9 mouse cellular contexts compared by ENCODE assay signal in genomic region chr11:101919660-101920059, GRCm38 (mm10). TPM values are rescaled to one million over a fixed set of nuclear protein-coding genes. Genes with fewer than 3 reads are reported as not detected.
DNase-seq lines count a peak whose midpoint lies in the region; ATAC-seq and TF ChIP-seq lines count a peak whose summit lies in the region.
"Had no signal": no experiment of that assay in that cellular context is flagged by ENCODE, and none has a peak within 500 bp of the region (broad histone marks: within the 10 kb centered on the region; RNA-seq: fewer than 3 reads in every experiment).

No protein-coding gene starts in this region.

- TF ChIP-seq CTCF in cerebellum, adult 2 months (IDR thresholded peaks at IDR 0.05; ENCODE audit: borderline replicate concordance, insufficient read depth, low read depth, low read length), result peak; percentile 98
- peak; percentile 100 for TF ChIP-seq CTCF in forebrain, postnatal 0 days (IDR thresholded peaks at IDR 0.05; ENCODE audit: low read depth)
- TF ChIP-seq CTCF in small intestine, adult 2 months (IDR thresholded peaks at IDR 0.05; ENCODE audit: extremely low read depth, insufficient read length, insufficient replicate concordance, low read depth, low read length), result peak; percentile 67; the same call in 1 of the 2 replicates

- peak; percentile 89 for ATAC-seq in forebrain, postnatal 0 days
- no peak for ATAC-seq in hindbrain, embryonic 14.5 days (ENCODE audit: low FRiP score)
- peak; percentile 66 for ATAC-seq in megakaryocyte, adult 5-6 weeks (ENCODE audit: poor library complexity, severe bottlenecking)

- DNase-seq in T-cell, adult 2 months (ENCODE audit: low spot score), result peak; percentile 47
- peak; percentile 72 to 89 for DNase-seq in cerebellum, adult 2 months
- DNase-seq in forebrain, postnatal 0 days, result peak; percentile 93
- peak; percentile 93 for DNase-seq in hindbrain, embryonic 14.5 days (ENCODE audit: low spot score)
- DNase-seq in layer of hippocampus, postnatal 14 days (ENCODE audit: low spot score in 2 of 2), result peak; percentile 83 to 90
- DNase-seq in yolk sac, embryonic 10.5 days (ENCODE audit: low spot score), result peak; percentile 40

- H3K9me3 ChIP-seq in forebrain, postnatal 0 days (ENCODE audit: low read length), result no peaks in the 10 kb centered on the region
- no peaks in the 10 kb centered on the region for H3K9me3 ChIP-seq in hindbrain, embryonic 14.5 days (ENCODE audit: control insufficient read depth, low read length)
- H3K9me3 ChIP-seq: neural tube, embryonic 12.5 days had no signal

- H3K27ac ChIP-seq in cerebellum, adult 2 months (ENCODE audit: insufficient read depth, low read length), result no peak overlapping the region
- H3K27ac ChIP-seq in forebrain, postnatal 0 days (ENCODE audit: low read depth, low read length), result no peak overlapping the region
- no peak overlapping the region for H3K27ac ChIP-seq in hindbrain, embryonic 14.5 days
- no peak overlapping the region for H3K27ac ChIP-seq in small intestine, adult 2 months (ENCODE audit: insufficient read depth, low read depth, low read length)
- H3K27ac ChIP-seq: neural tube, embryonic 12.5 days had no signal

- no peaks in the 10 kb centered on the region for H3K27me3 ChIP-seq in cerebellum, adult 2 months (ENCODE audit: control insufficient read depth, insufficient read depth, low read length)
- H3K27me3 ChIP-seq in forebrain, postnatal 0 days (ENCODE audit: insufficient read depth, low read length), result no peaks in the 10 kb centered on the region
- H3K27me3 ChIP-seq in hindbrain, embryonic 14.5 days (ENCODE audit: control insufficient read depth, insufficient read depth, low read length), result 0 out of 2 replicates have a peak, but pooled peaks cover 3% of the 10 kb centered on the region
- no peaks in the 10 kb centered on the region for H3K27me3 ChIP-seq in small intestine, adult 2 months (ENCODE audit: control insufficient read depth, insufficient read depth, low read length)

- peaks cover 16% of the 10 kb centered on the region; the same call in 1 of the 2 replicates for H3K4me1 ChIP-seq in cerebellum, adult 2 months (ENCODE audit: control insufficient read depth, insufficient read depth, low read length)
- no peaks in the 10 kb centered on the region for H3K4me1 ChIP-seq in forebrain, postnatal 0 days (ENCODE audit: insufficient read depth)
- no peaks in the 10 kb centered on the region for H3K4me1 ChIP-seq in hindbrain, embryonic 14.5 days (replicated peaks; ENCODE audit: control insufficient read depth, insufficient read depth, low read length)
- H3K4me1 ChIP-seq in small intestine, adult 2 months (ENCODE audit: control insufficient read depth, insufficient read depth, insufficient read length, low read length), result no peaks in the 10 kb centered on the region
- H3K4me1 ChIP-seq: neural tube, embryonic 12.5 days had no signal

- no peaks in the 10 kb centered on the region for H3K36me3 ChIP-seq in forebrain, postnatal 0 days (ENCODE audit: insufficient read depth)
- H3K36me3 ChIP-seq in hindbrain, embryonic 14.5 days (replicated peaks; ENCODE audit: control insufficient read depth, insufficient read depth), result no peaks in the 10 kb centered on the region
- no peaks in the 10 kb centered on the region for H3K36me3 ChIP-seq in small intestine, adult 2 months (ENCODE audit: control insufficient read depth, insufficient read depth, low read length)
- H3K36me3 ChIP-seq: neural tube, embryonic 12.5 days had no signal

- no peak for TF ChIP-seq POLR2A in cerebellum, adult 2 months (IDR thresholded peaks at IDR 0.05; ENCODE audit: borderline replicate concordance, insufficient read depth, low read length)
- TF ChIP-seq POLR2A in small intestine, adult 2 months (IDR thresholded peaks at IDR 0.05; ENCODE audit: low read depth, low read length), result no peak

- no peak overlapping the region for H3K4me2 ChIP-seq in forebrain, postnatal 0 days (ENCODE audit: low read depth)
- no peak overlapping the region for H3K4me2 ChIP-seq in hindbrain, embryonic 14.5 days (replicated peaks)
- H3K4me2 ChIP-seq: neural tube, embryonic 12.5 days had no signal

- H3K9ac ChIP-seq in forebrain, postnatal 0 days, result no peak overlapping the region
- H3K9ac ChIP-seq in hindbrain, embryonic 14.5 days, result no peak overlapping the region
- H3K9ac ChIP-seq: neural tube, embryonic 12.5 days had no signal

- no peak overlapping the region for H3K4me3 ChIP-seq in cerebellum, adult 2 months (replicated peaks; ENCODE audit: insufficient read depth, low read depth, low read length)
- no peak overlapping the region for H3K4me3 ChIP-seq in forebrain, postnatal 0 days (ENCODE audit: low read depth, low read length)
- no peak overlapping the region for H3K4me3 ChIP-seq in hindbrain, embryonic 14.5 days (replicated peaks; ENCODE audit: low read length)
- H3K4me3 ChIP-seq in small intestine, adult 2 months (ENCODE audit: low read depth, low read length), result no peak overlapping the region
- H3K4me3 ChIP-seq: neural tube, embryonic 12.5 days had no signal

- 1% methylated on average over 6 of the region's 6 CpGs for WGBS in cerebellum, adult 2 months
- WGBS in forebrain, postnatal 0 days, result 1% methylated on average over 6 of the region's 6 CpGs
- WGBS in hindbrain, embryonic 14.5 days, result under 1% methylated on average over 6 of the region's 6 CpGs
- WGBS in small intestine, adult 2 months, result under 1% methylated on average over 6 of the region's 6 CpGs

RNA-seq across cellular contexts. Expression of gene Meox1, which starts 25.5 kb away (rescaled TPM):
- polyA plus RNA-seq in cerebellum, adult 2 months (2012; rRNA removed), result 1.5 and 1.8 TPM in 2 replicates
- 1.1 and 2.0 TPM in 2 replicates for total RNA-seq in forebrain, postnatal 0 days (2014; rRNA removed)
- 0.58 and 0.68 TPM in 2 replicates for polyA plus RNA-seq in forebrain, postnatal 0 days (2015; fragmentation: Nextera tagmentation; extraction: Ambion mirVana)
- polyA plus RNA-seq in hindbrain, embryonic 14.5 days (2014; fragmentation: Nextera tagmentation; extraction: Ambion mirVana), result 0.63 and 0.90 TPM in 2 replicates
- total RNA-seq in layer of hippocampus, postnatal 14 days (2021), result 1 to 10 TPM; 1.9 to 2.0 TPM
- total RNA-seq in megakaryocyte, adult 5-6 weeks (2015), result not detected in 2 replicates
- 0.15 TPM in 1 of 2 replicates, not detected in the other for total RNA-seq in megakaryocyte, adult 5-6 weeks (2017)
- polyA plus RNA-seq in small intestine, adult 2 months (2012; rRNA removed), result 0.42 and 0.65 TPM in 2 replicates

RNA-seq across cellular contexts. Expression of gene Sost, which starts 47.2 kb away (rescaled TPM):
- 1.4 and 1.7 TPM in 2 replicates for polyA plus RNA-seq in cerebellum, adult 2 months (2012; rRNA removed)
- total RNA-seq in forebrain, postnatal 0 days (2014; rRNA removed), result 0.31 TPM in 1 of 2 replicates, not detected in the other
- not detected in 2 replicates for polyA plus RNA-seq in forebrain, postnatal 0 days (2015; fragmentation: Nextera tagmentation; extraction: Ambion mirVana)
- polyA plus RNA-seq in hindbrain, embryonic 14.5 days (2014; fragmentation: Nextera tagmentation; extraction: Ambion mirVana), result not detected in 2 replicates
- not detected for total RNA-seq in layer of hippocampus, postnatal 14 days (2021)
- total RNA-seq in megakaryocyte, adult 5-6 weeks (2015), result not detected in 2 replicates
- not detected in 2 replicates for total RNA-seq in megakaryocyte, adult 5-6 weeks (2017)
- polyA plus RNA-seq in small intestine, adult 2 months (2012; rRNA removed), result not detected in 2 replicates

Comparison
In these comparisons a context has a peak if more than half of its experiments do, and no peak if none do; other contexts are left out.
1. DNase-seq: peak in every context shown above with its lines; median percentile 93 in forebrain, postnatal 0 days; 93 in hindbrain, embryonic 14.5 days; 86 in layer of hippocampus, postnatal 14 days; 80 in cerebellum, adult 2 months; 47 in T-cell, adult 2 months; 40 in yolk sac, embryonic 10.5 days.